Mouse (Mus musculus) bone marrow macrophage, adult 2 months (primary cell): ENCODE measurements around the gene Rnpep.

ENCODE experiments used
- CTCF ChIP-seq: IDR thresholded peaks from 2 replicates; pipeline ENCODE4 v1.5.1; 2012; ENCODE audit warnings: low read depth, mild to moderate bottlenecking, low read length, moderate library complexity
- POLR2A ChIP-seq: IDR thresholded peaks from 2 replicates; pipeline ENCODE4 v1.6.1; 2012; ENCODE audit warnings: mild to moderate bottlenecking, low read depth, low read length, borderline replicate concordance

GRCm38 (mm10) chr1:135281841-135282240 lies 2.0 kb downstream of the Rnpep start:
- no peak for TF ChIP-seq CTCF
- TF ChIP-seq POLR2A = no peak
